Mouse (Mus musculus): ENCODE data around the gene Khdrbs1. TPM values are rescaled to one million over a fixed set of nuclear protein-coding genes. Genes with fewer than 3 reads are reported as not detected.

Gene Khdrbs1
- total and polyA plus RNA-seq, 3 experiments: 58.6 to 125 (median 67.4) TPM

DNA sequence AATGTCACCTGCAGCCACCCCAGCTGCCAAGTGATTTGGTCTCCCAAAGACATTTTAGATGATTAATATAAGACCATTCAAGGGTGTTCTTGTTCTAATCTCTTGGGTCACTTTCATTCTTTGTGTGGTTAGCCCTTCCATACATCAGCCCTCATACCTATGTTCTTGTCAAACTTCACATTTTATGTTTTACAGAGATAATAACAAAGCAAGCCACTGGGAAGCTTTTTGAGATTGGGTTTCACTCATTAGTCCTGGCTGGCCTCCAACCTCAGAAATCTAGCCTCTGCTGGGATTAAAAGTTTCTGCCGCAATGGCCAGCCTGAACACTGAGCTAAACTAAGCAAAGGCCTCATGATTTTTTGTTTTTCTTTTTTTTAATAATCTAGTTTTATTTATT is 41.9 kb downstream of the Khdrbs1 start:
- no peak overlapping the region for H3K4me2 ChIP-seq (ENCODE audit: insufficient read depth, low read depth, poor library complexity, severe bottlenecking)
- H3K9ac ChIP-seq (ENCODE audit: insufficient read depth, low read depth): no peak overlapping the region
- no peak overlapping the region for H3K27ac ChIP-seq (ENCODE audit: insufficient read depth, low read depth)
- peaks cover 17 to 41% of the 10 kb centered on the region in 2 experiments for H3K36me3 ChIP-seq (replicated peaks in 1 of 2; ENCODE audit: control insufficient read depth in 1 of 2, insufficient read depth in 1 of 2, low read length in 1 of 2)
- no peaks in the 10 kb centered on the region for H3K9me3 ChIP-seq (replicated peaks; ENCODE audit: low read length)
- H3K79me2 ChIP-seq (replicated peaks; ENCODE audit: control insufficient read depth, extremely low read depth, insufficient read depth, poor library complexity, severe bottlenecking): peaks cover 4% of the 10 kb centered on the region; the same call in 1 of the 2 replicates
- no peak for TF ChIP-seq ELF1 (IDR thresholded peaks at IDR 0.05; ENCODE audit: low read depth, low read length)
- no peak for TF ChIP-seq MAX (IDR thresholded peaks at IDR 0.05; ENCODE audit: low read length)
- TF ChIP-seq TBP (conservative IDR thresholded peaks at IDR 0.05; ENCODE audit: low read depth, low read length): no peak
- TF ChIP-seq SIN3A (IDR thresholded peaks at IDR 0.05; ENCODE audit: low read length): no peak
- no peak for TF ChIP-seq RCOR1 (conservative IDR thresholded peaks at IDR 0.05; ENCODE audit: low read depth, low read length)
- no peak for TF ChIP-seq GABPA (IDR thresholded peaks at IDR 0.05; ENCODE audit: insufficient replicate concordance, low read depth, low read length)
- no peak for TF ChIP-seq ZKSCAN1 (IDR thresholded peaks at IDR 0.05; ENCODE audit: borderline replicate concordance, low read depth, low read length)
- no peak for TF ChIP-seq IRF4 (IDR thresholded peaks at IDR 0.05; ENCODE audit: low read depth, low read length)
- no peak for TF ChIP-seq HCFC1 (IDR thresholded peaks at IDR 0.05; ENCODE audit: low read depth, low read length)
- TF ChIP-seq RAD21 (IDR thresholded peaks at IDR 0.05; ENCODE audit: low read depth, low read length): no peak
- peaks cover 5 to 31% of the 10 kb centered on the region in 2 experiments for H3K4me1 ChIP-seq (ENCODE audit: control insufficient read depth in 1 of 2, insufficient read depth in 2 of 2)
- H3K4me3 ChIP-seq (replicated peaks in 1 of 3; ENCODE audit: low read depth in 2 of 3, low read length in 2 of 3, poor library complexity in 1 of 3): no peak overlapping the region
- dilution Hi-C loops (cut with MboI; ENCODE audit: extremely low pct_ligation_motif_present, extremely low pct_unique_long_range_greater_than_20kb, low sequenced_read_pairs): no loop called here
- H3K27me3 ChIP-seq (replicated peaks): no peaks in the 10 kb centered on the region
- in situ Hi-C loops (cut with MboI; ENCODE audit: low pct_ligation_motif_present, low pct_unique_long_range_greater_than_20kb, low sequenced_read_pairs): loop anchor here (5.0 to 25.0 kb wide), 3 partner anchors 72 to 387 kb away; no protein-coding TSS in a partner anchor
- DNase-seq (ENCODE audit: extremely low read depth): no peak

DNA sequence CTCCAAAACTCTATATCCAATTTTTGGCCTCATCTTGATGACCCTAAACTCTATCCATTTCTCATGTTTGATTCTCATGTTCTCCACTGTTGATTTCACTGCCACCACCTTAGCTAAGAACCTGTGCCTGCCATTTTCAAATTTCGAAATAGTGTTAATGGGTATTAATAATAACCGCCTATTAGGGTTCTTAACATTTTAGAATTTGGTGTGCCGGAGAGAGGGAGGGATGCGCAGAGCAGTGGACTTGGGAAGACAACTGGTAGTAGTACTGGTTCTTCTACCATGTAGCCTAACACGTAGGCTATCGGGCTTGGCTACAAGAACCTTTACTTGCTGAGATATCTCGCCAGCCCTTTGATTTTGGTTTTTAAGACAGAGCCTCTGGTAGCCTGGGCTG is 44.9 kb downstream of the Khdrbs1 start:
- Histone ChIP-seq H3K4me2 (ENCODE audit: insufficient read depth, low read depth, poor library complexity, severe bottlenecking) (peak overlapping the region; percentile 66), H3K9me3 (replicated peaks; ENCODE audit: low read length) (no peaks in the 10 kb centered on the region), H3K4me3 (replicated peaks in 1 of 3; ENCODE audit: low read depth in 2 of 3, low read length in 2 of 3, poor library complexity in 1 of 3) (peak overlapping the region in 2 of 3 experiments; percentile 55 to 81), H3K27ac (ENCODE audit: insufficient read depth, low read depth) (no peak overlapping the region), H3K79me2 (replicated peaks; ENCODE audit: control insufficient read depth, extremely low read depth, insufficient read depth, poor library complexity, severe bottlenecking) (peaks cover 4% of the 10 kb centered on the region; the same call in 1 of the 2 replicates), H3K9ac (ENCODE audit: insufficient read depth, low read depth) (peak overlapping the region; percentile 78), H3K4me1 (ENCODE audit: control insufficient read depth in 1 of 2, insufficient read depth in 2 of 2) (peaks cover 2 to 26% of the 10 kb centered on the region in 2 experiments; a peak in 2 of 4 replicates), H3K36me3 (replicated peaks in 1 of 2; ENCODE audit: control insufficient read depth in 1 of 2, insufficient read depth in 1 of 2, low read length in 1 of 2) (peaks cover 18 to 34% of the 10 kb centered on the region in 2 experiments), H3K27me3 (replicated peaks) (no peaks in the 10 kb centered on the region)
- no peak for DNase-seq (ENCODE audit: extremely low read depth)
- TF ChIP-seq TBP (conservative IDR thresholded peaks at IDR 0.05; ENCODE audit: low read depth, low read length) (no peak), ZC3H11A (IDR thresholded peaks at IDR 0.05; ENCODE audit: low read depth, low read length) (no peak)
- in situ Hi-C loops (cut with MboI; ENCODE audit: low pct_ligation_motif_present, low pct_unique_long_range_greater_than_20kb, low sequenced_read_pairs) (no loop called here), dilution Hi-C loops (cut with MboI; ENCODE audit: extremely low pct_ligation_motif_present, extremely low pct_unique_long_range_greater_than_20kb, low sequenced_read_pairs) (no loop called here)

Data from CH12.LX (cell line).